Mouse (Mus musculus): ENCODE data around the gene Gm45785. TPM values are rescaled to one million over a fixed set of nuclear protein-coding genes. Genes with fewer than 3 reads are reported as not detected.

Gm45785 gene
- total and polyA plus RNA-seq, 2 experiments from 2014 or later: 2.0 TPM; not detected in 1

GRCm38 (mm10) chr7:140857550-140858505 is 1.7 kb upstream of the Gm45785 start, which contains the start of gene Bet1l:
Bet1l (minus strand) TSS chr7:140857577.
- H3K4me3 ChIP-seq (ENCODE audit: low read depth, low read length): peak within 1 kb of the TSS; percentile 59

GRCm38 (mm10) chr7:140856785-140857549 is 836 bp upstream of the Gm45785 start, which contains the start of gene Ric8a:
Ric8a (plus strand) TSS chr7:140856957.
- peak within 1 kb of the TSS; percentile 87 for H3K9ac ChIP-seq
- H3K36me3 ChIP-seq (ENCODE audit: insufficient read depth): peaks cover 56% of the 10 kb centered on the region
- peak within 1 kb of the TSS; percentile 59 for H3K4me3 ChIP-seq (ENCODE audit: low read depth, low read length)
- no peak for TF ChIP-seq CTCF (IDR thresholded peaks at IDR 0.05; ENCODE audit: low read depth)
- H3K27ac ChIP-seq (ENCODE audit: low read depth, low read length): peak within 1 kb of the TSS; percentile 92
- 1% methylated on average over 50 of the region's 50 CpGs for WGBS
- peak; percentile 77 for ATAC-seq
- H3K27me3 ChIP-seq (ENCODE audit: insufficient read depth, low read length): no peaks in the 10 kb centered on the region
- peak within 1 kb of the TSS; percentile 80 for H3K4me2 ChIP-seq (ENCODE audit: low read depth)
- no peaks in the 10 kb centered on the region for H3K9me3 ChIP-seq (ENCODE audit: low read length)
- peaks cover 21% of the 10 kb centered on the region for H3K4me1 ChIP-seq (ENCODE audit: insufficient read depth)
- peak; percentile 79 for DNase-seq

More at GRCm38 (mm10) chr7:140857550-140858505, 1.7 kb upstream of the Gm45785 start, which contains the start of gene Bet1l:
- Histone ChIP-seq H3K27ac (ENCODE audit: low read depth, low read length) (peak within 1 kb of the TSS; percentile 92), H3K9ac (peak within 1 kb of the TSS; percentile 87), H3K4me2 (ENCODE audit: low read depth) (peak within 1 kb of the TSS; percentile 80), H3K4me1 (ENCODE audit: insufficient read depth) (peaks cover 21% of the 10 kb centered on the region), H3K9me3 (ENCODE audit: low read length) (no peaks in the 10 kb centered on the region), H3K36me3 (ENCODE audit: insufficient read depth) (peaks cover 57% of the 10 kb centered on the region), H3K27me3 (ENCODE audit: insufficient read depth, low read length) (no peaks in the 10 kb centered on the region)
- DNase-seq (peak; percentile 11), ATAC-seq (peak; percentile 30)
- TF ChIP-seq CTCF (IDR thresholded peaks at IDR 0.05; ENCODE audit: low read depth): no peak
- WGBS: 36% methylated on average over 40 of the region's 40 CpGs

- Histone ChIP-seq H3K9me3 (ENCODE audit: low read length) (no peaks in the 10 kb centered on the region), H3K4me1 (ENCODE audit: insufficient read depth) (peaks cover 21% of the 10 kb centered on the region), H3K9ac (peak overlapping the region; percentile 87), H3K4me2 (ENCODE audit: low read depth) (peak overlapping the region; percentile 80), H3K36me3 (ENCODE audit: insufficient read depth) (peaks cover 45% of the 10 kb centered on the region), H3K27ac (ENCODE audit: low read depth, low read length) (no peak overlapping the region), H3K4me3 (ENCODE audit: low read depth, low read length) (peak overlapping the region; percentile 59), H3K27me3 (ENCODE audit: insufficient read depth, low read length) (no peaks in the 10 kb centered on the region)
- ATAC-seq: no peak
- WGBS: 73% methylated on average over 9 of the region's 9 CpGs
- DNase-seq: no peak
- TF ChIP-seq CTCF (IDR thresholded peaks at IDR 0.05; ENCODE audit: low read depth): no peak
Measured at GRCm38 (mm10) chr7:140855181-140855580, 950 bp downstream of the Gm45785 start.

- WGBS: 94% methylated on average over 18 of the region's 18 CpGs
Measured at GRCm38 (mm10) chr7:140854483-140854882, 1.6 kb downstream of the Gm45785 start.

GRCm38 (mm10) chr7:140853386-140853785 is 2.7 kb downstream of the Gm45785 start:
- 87% methylated on average over 9 of the region's 9 CpGs for WGBS
- no peak overlapping the region for H3K4me3 ChIP-seq (ENCODE audit: low read depth, low read length)
- TF ChIP-seq CTCF (IDR thresholded peaks at IDR 0.05; ENCODE audit: low read depth): no peak

More at GRCm38 (mm10) chr7:140854483-140854882, 1.6 kb downstream of the Gm45785 start:
- Histone ChIP-seq H3K27ac (ENCODE audit: low read depth, low read length) (no peak overlapping the region), H3K4me3 (ENCODE audit: low read depth, low read length) (no peak overlapping the region), H3K9me3 (ENCODE audit: low read length) (no peaks in the 10 kb centered on the region), H3K36me3 (ENCODE audit: insufficient read depth) (peaks cover 38% of the 10 kb centered on the region), H3K9ac (no peak overlapping the region), H3K4me2 (ENCODE audit: low read depth) (no peak overlapping the region), H3K27me3 (ENCODE audit: insufficient read depth, low read length) (no peaks in the 10 kb centered on the region), H3K4me1 (ENCODE audit: insufficient read depth) (peaks cover 21% of the 10 kb centered on the region)
- TF ChIP-seq CTCF (IDR thresholded peaks at IDR 0.05; ENCODE audit: low read depth): no peak
- DNase-seq: no peak
- ATAC-seq: no peak

GRCm38 (mm10) chr7:140851916-140852315 is 4.2 kb downstream of the Gm45785 start:
- Histone ChIP-seq H3K9me3 (ENCODE audit: low read length) (no peaks in the 10 kb centered on the region), H3K36me3 (ENCODE audit: insufficient read depth) (peaks cover 33% of the 10 kb centered on the region), H3K9ac (no peak overlapping the region), H3K27me3 (ENCODE audit: insufficient read depth, low read length) (no peaks in the 10 kb centered on the region), H3K27ac (ENCODE audit: low read depth, low read length) (no peak overlapping the region), H3K4me3 (ENCODE audit: low read depth, low read length) (no peak overlapping the region), H3K4me2 (ENCODE audit: low read depth) (no peak overlapping the region), H3K4me1 (ENCODE audit: insufficient read depth) (peaks cover 8% of the 10 kb centered on the region)
- 97% methylated on average over 4 of the region's 4 CpGs for WGBS
- TF ChIP-seq CTCF (IDR thresholded peaks at IDR 0.05; ENCODE audit: low read depth): no peak
- ATAC-seq (no peak), DNase-seq (no peak)

More at GRCm38 (mm10) chr7:140853386-140853785, 2.7 kb downstream of the Gm45785 start:
- Histone ChIP-seq H3K9ac (no peak overlapping the region), H3K9me3 (ENCODE audit: low read length) (no peaks in the 10 kb centered on the region), H3K36me3 (ENCODE audit: insufficient read depth) (peaks cover 33% of the 10 kb centered on the region), H3K27ac (ENCODE audit: low read depth, low read length) (no peak overlapping the region), H3K4me2 (ENCODE audit: low read depth) (no peak overlapping the region), H3K27me3 (ENCODE audit: insufficient read depth, low read length) (no peaks in the 10 kb centered on the region), H3K4me1 (ENCODE audit: insufficient read depth) (peaks cover 14% of the 10 kb centered on the region)
- ATAC-seq (no peak), DNase-seq (no peak)

Measured in forebrain, postnatal 0 days (tissue).